Mouse (Mus musculus) liver, embryonic 12.5 days (tissue): Measurements from ENCODE around the gene Tnik. TPM values are rescaled to one million over a fixed set of nuclear protein-coding genes. Genes with fewer than 3 reads are reported as not detected.

Source experiments
- ATAC-seq: fragments of 200-750 bp; cut with Nextera tagmentation; 2 replicates; pipeline ENCODE4 v1.8.0; 2017; ENCODE audit warnings: moderate number of reproducible peaks, mild to moderate bottlenecking, moderate library complexity
- H3K27ac ChIP-seq: fragments of 300-500 bp; sonication (generic); 2 replicates; pipeline ENCODE4 v1.5.1; 2016; ENCODE audit warnings: mild to moderate bottlenecking
- H3K27me3 ChIP-seq: fragments of 300-500 bp; sonication (generic); replicated peaks from 2 replicates; pipeline ENCODE4 v1.6.1; 2016; ENCODE audit warnings: mild to moderate bottlenecking, moderate library complexity
- H3K36me3 ChIP-seq: fragments of 300-500 bp; sonication (generic); 2 replicates; pipeline ENCODE4 v1.6.1; 2016; ENCODE audit warnings: mild to moderate bottlenecking, moderate library complexity
- H3K4me1 ChIP-seq: fragments of 300-500 bp; sonication (generic); 2 replicates; pipeline ENCODE4 v1.6.1; 2016
- H3K4me2 ChIP-seq: fragments of 300-500 bp; sonication (generic); 2 replicates; pipeline ENCODE4 v1.6.1; 2016; ENCODE audit warnings: mild to moderate bottlenecking, moderate library complexity
- H3K4me3 ChIP-seq: fragments of 300-500 bp; sonication (generic); 2 replicates; pipeline ENCODE4 v1.5.1; 2016; ENCODE audit warnings: mild to moderate bottlenecking, moderate library complexity
- H3K9ac ChIP-seq: fragments of 300-500 bp; sonication (generic); 2 replicates; pipeline ENCODE4 v1.6.1; 2016; ENCODE audit warnings: mild to moderate bottlenecking, moderate library complexity
- H3K9me3 ChIP-seq: fragments of 300-500 bp; sonication (generic); replicated peaks from 2 replicates; pipeline ENCODE4 v1.6.1; 2016; ENCODE audit warnings: mild to moderate bottlenecking, moderate library complexity
- WGBS: fragments of 180-500 bp; shearing (Covaris S2); methylation state at CpG from one replicate; pipeline ENCODE4 v1.1.7; 2016; ENCODE audit not compliant: insufficient replicate concordance; 5-methylcytosine and 5-hydroxymethylcytosine counted together
- polyA plus RNA-seq: library from polyadenylated mRNA; unstranded; fragments of >200 nt; fragmentation: Nextera tagmentation; extraction: Ambion mirVana; gene quantifications from 2 replicates; pipeline ENCODE4 v1.2.1, GENCODE M21; 2016

Gene Tnik
- polyA plus RNA-seq, 1 experiment from 2014 or later: 5.2 TPM

DNA sequence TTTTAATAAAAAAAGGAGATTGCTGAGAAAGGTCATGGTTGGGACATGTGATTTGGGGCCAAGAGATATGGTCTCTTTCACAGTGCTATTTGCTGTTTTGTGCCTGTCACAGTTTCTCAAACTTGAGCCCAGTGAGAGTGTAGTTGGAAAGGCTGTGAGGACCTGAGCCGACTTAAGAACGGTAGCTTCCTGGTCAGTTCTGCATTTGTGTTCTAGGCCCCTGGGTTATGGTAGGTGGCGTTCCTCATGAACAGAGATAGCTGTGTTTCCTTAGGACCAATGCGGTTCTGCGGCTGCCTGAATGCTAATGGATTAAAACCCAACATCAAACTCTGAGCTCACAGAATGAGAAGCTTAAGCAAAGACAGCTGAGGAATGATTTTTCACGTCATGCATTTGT lies 98.0 kb downstream of the Tnik start:
- no peak overlapping the region for H3K27ac ChIP-seq
- no peak for ATAC-seq
- 0 out of 2 replicates have a peak, but pooled peaks cover 3% of the 10 kb centered on the region for H3K36me3 ChIP-seq
- WGBS: 81% methylated on average over 6 of the region's 6 CpGs
- H3K9ac ChIP-seq: no peak overlapping the region
- H3K4me2 ChIP-seq: no peak overlapping the region
- no peak overlapping the region for H3K4me3 ChIP-seq
- no peaks in the 10 kb centered on the region for H3K9me3 ChIP-seq
- H3K4me1 ChIP-seq: peaks cover 6% of the 10 kb centered on the region; the same call in 1 of the 2 replicates
- no peaks in the 10 kb centered on the region for H3K27me3 ChIP-seq

DNA sequence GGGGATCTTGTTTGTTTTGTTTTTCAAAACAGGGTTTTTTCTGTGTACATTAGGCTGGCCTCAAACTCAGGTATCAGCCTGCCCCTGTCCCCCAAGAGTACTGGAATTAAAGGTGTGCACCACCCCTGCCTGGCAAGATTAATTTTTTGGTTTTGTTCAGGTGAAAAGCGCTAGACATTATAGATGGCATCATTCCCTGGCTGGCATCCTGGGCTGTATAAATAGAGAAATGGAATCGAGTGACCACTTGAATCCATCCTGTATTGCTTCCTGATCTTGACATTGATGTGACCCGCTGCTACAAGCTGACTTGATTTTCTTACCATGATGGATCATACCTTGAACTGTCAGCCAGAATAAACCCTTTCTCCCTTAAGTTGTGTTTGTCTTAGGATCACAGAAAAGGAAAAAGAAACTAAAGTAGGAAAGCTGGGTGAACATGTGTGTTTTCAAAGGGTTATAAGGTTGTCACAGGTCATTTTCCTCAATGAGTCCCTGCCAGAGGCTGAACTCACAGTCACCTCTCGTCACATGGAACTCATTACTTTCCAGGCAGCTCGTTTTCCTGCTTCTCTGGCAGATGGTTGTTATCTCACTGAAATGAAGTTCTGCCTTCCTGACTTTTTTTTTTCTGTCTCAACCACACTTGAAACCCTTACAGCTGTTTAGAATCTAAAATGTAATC lies 100.6 kb downstream of the Tnik start:
- H3K9me3 ChIP-seq: no peaks in the 10 kb centered on the region
- 0 out of 2 replicates have a peak, but pooled peaks cover 3% of the 10 kb centered on the region for H3K36me3 ChIP-seq
- no peak for ATAC-seq
- no peak overlapping the region for H3K27ac ChIP-seq
- H3K4me1 ChIP-seq: peaks cover 6% of the 10 kb centered on the region; the same call in 1 of the 2 replicates
- H3K27me3 ChIP-seq: no peaks in the 10 kb centered on the region
- WGBS: 48% methylated on average over 5 of the region's 5 CpGs
- H3K4me3 ChIP-seq: no peak overlapping the region
- H3K9ac ChIP-seq: no peak overlapping the region
- no peak overlapping the region for H3K4me2 ChIP-seq

DNA sequence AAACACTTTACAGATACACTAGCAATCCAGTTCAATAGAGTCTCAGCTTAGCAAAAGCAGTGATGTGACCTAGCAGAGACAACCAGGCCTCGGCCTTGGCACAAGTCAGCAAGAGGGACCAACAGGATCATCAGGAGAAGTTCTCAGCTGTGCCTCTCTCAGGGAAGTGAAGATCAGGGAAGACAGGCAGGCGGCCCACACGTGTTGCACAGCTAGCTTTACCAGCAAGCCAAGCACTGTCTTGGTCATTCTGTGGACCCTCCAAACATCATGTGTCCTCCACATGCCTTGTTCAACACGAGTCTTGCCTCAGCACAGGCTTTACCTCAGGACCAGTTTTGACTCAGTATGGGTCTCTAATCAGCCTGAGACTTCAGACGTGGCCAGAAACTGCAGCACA lies 105.7 kb downstream of the Tnik start:
- ATAC-seq: no peak
- Histone ChIP-seq H3K4me2 (no peak overlapping the region), H3K27ac (no peak overlapping the region), H3K9ac (no peak overlapping the region), H3K4me3 (no peak overlapping the region), H3K4me1 (0 out of 2 replicates have a peak, but pooled peaks cover 8% of the 10 kb centered on the region), H3K27me3 (no peaks in the 10 kb centered on the region), H3K9me3 (no peaks in the 10 kb centered on the region), H3K36me3 (no peaks in the 10 kb centered on the region)
- WGBS: 67% methylated on average over 5 of the region's 5 CpGs

DNA sequence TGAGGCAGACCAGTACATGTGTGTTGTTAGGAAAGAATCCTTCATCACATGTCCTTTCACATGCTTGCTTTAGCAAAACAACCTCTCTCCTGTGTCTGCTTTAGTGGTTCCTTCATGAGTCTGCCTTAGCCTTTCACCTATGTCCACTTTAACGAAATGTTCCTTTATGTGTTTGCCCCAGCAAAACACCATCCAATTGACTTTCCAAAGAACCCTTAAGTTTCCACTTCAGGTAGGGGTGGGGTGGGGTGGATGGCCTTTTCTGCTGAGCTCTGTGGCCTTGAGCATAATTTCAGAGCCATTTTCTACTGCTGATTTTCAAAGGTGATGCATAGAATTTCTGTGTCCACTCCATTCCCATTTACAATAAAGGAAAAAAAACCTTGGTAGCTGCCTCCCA lies 106.3 kb downstream of the Tnik start:
- WGBS: 76% methylated on average over 1 of the region's 1 CpGs
- 0 out of 2 replicates have a peak, but pooled peaks cover 8% of the 10 kb centered on the region for H3K4me1 ChIP-seq
- no peaks in the 10 kb centered on the region for H3K27me3 ChIP-seq
- H3K27ac ChIP-seq: no peak overlapping the region
- ATAC-seq: no peak
- no peaks in the 10 kb centered on the region for H3K36me3 ChIP-seq
- H3K4me3 ChIP-seq: no peak overlapping the region
- no peak overlapping the region for H3K9ac ChIP-seq
- no peaks in the 10 kb centered on the region for H3K9me3 ChIP-seq
- H3K4me2 ChIP-seq: no peak overlapping the region

DNA sequence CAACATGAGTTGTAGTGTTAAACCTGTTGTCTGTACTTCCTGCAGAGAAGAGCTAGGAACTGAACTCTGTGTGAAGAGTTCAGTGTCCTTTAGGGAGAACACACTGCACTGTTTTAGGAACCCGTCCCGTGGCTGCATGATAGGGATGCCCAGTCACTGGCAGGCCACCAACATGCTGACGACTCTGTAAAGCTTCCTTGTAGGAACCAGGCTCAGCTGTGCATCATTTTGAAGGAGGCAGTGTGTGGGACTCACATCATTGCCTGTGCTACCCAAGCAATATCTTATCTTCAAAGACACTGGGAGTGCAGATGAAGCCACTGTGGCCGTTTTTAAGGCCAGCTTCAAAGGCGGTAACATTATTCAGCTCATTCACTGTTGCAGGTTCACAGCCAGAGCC lies 106.7 kb downstream of the Tnik start:
- Histone ChIP-seq H3K4me3 (no peak overlapping the region), H3K9me3 (no peaks in the 10 kb centered on the region), H3K9ac (no peak overlapping the region), H3K27ac (no peak overlapping the region), H3K4me1 (0 out of 2 replicates have a peak, but pooled peaks cover 8% of the 10 kb centered on the region), H3K36me3 (no peaks in the 10 kb centered on the region), H3K27me3 (no peaks in the 10 kb centered on the region), H3K4me2 (no peak overlapping the region)
- ATAC-seq: no peak
- WGBS: 42% methylated on average over 5 of the region's 5 CpGs

DNA sequence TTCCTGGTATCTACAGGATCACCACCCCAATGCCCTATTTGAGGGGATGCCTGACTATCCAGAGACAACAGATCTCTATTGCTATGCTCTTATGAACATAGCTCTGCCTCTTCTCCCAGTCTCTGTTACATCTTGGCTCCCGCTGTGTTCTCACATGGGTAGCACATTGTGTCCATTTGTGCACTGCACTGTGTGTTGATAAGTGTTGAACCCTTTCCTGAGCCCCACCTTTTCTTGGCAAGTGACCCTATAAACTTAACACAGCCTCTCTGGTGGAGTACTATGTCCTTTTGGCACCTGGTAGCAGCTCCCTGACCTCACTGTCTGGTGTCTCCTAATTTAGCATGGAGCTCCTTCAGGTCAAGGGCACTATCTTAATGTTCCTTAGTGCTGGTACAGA lies 108.6 kb downstream of the Tnik start:
- H3K4me2 ChIP-seq: no peak overlapping the region
- H3K4me3 ChIP-seq: no peak overlapping the region
- H3K36me3 ChIP-seq: no peaks in the 10 kb centered on the region
- WGBS: 84% methylated on average over 1 of the region's 1 CpGs
- H3K27ac ChIP-seq: no peak overlapping the region
- H3K9ac ChIP-seq: no peak overlapping the region
- H3K27me3 ChIP-seq: no peaks in the 10 kb centered on the region
- H3K9me3 ChIP-seq: no peaks in the 10 kb centered on the region
- 0 out of 2 replicates have a peak, but pooled peaks cover 8% of the 10 kb centered on the region for H3K4me1 ChIP-seq
- ATAC-seq: no peak

DNA sequence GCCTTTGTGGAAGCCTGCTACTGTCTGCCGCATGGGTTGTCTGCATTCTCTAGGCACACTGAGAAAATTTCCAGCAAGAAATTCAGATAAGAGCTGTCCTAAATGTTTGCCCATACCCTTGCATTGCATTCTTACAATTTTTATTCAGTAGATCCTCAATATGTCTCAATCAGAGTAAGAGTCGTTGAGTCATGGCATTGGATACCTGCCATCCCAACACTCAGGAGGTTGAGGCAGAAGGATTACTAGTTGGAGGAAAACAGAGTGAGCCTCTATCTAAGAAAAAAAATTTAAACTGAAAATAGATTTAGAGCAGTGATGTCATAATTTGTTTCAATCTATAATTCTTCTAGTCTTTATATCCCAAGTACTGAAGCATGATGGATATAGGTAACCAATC lies 109.4 kb downstream of the Tnik start:
- H3K9me3 ChIP-seq: no peaks in the 10 kb centered on the region
- ATAC-seq: no peak
- no peak overlapping the region for H3K9ac ChIP-seq
- H3K27me3 ChIP-seq: no peaks in the 10 kb centered on the region
- no peaks in the 10 kb centered on the region for H3K36me3 ChIP-seq
- H3K4me1 ChIP-seq: 0 out of 2 replicates have a peak, but pooled peaks cover 8% of the 10 kb centered on the region
- 90% methylated on average over 2 of the region's 2 CpGs for WGBS
- no peak overlapping the region for H3K4me3 ChIP-seq
- H3K4me2 ChIP-seq: no peak overlapping the region
- no peak overlapping the region for H3K27ac ChIP-seq

DNA sequence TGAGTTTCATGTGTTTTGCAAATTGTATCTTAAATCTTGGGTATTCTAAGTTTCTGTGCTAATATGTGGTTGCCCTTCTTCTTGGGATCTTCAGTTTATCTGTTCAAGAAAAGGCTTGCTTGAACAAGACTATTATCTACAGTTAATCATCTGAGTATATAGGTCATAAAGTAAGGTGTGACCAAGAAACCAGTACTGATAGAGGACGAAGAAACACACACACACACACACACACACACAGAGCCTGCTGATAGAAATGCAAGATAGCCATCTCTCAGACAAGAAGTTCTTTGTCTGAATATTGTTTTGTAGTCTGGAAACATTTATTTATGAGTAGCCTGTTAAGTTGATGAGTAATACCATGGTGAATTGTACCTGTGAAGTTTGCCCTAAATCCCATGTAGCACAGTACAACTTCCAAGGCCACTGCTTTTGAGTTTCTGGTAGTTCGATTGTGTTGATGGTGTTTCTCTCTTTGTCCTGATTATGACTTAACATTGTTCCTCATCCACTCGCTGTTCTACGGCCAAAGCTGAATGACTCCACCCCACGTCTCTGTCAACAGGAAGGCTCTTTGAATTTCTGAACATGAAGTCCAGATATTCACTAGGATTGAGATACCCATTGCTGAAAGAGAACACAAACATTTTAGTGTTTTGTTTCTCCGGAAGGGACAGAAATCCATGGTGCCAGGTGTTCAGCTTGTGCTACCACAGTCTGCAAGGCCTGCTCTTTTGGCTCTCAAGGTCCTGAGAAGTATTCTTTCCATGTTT lies 111.9 kb downstream of the Tnik start:
- no peak overlapping the region for H3K9ac ChIP-seq
- H3K4me2 ChIP-seq: no peak overlapping the region
- H3K4me3 ChIP-seq: no peak overlapping the region
- H3K27me3 ChIP-seq: no peaks in the 10 kb centered on the region
- WGBS: 71% methylated on average over 6 of the region's 6 CpGs
- H3K4me1 ChIP-seq: 0 out of 2 replicates have a peak, but pooled peaks cover 2% of the 10 kb centered on the region
- no peak overlapping the region for H3K27ac ChIP-seq
- H3K36me3 ChIP-seq: no peaks in the 10 kb centered on the region
- H3K9me3 ChIP-seq: no peaks in the 10 kb centered on the region
- no peak for ATAC-seq

DNA sequence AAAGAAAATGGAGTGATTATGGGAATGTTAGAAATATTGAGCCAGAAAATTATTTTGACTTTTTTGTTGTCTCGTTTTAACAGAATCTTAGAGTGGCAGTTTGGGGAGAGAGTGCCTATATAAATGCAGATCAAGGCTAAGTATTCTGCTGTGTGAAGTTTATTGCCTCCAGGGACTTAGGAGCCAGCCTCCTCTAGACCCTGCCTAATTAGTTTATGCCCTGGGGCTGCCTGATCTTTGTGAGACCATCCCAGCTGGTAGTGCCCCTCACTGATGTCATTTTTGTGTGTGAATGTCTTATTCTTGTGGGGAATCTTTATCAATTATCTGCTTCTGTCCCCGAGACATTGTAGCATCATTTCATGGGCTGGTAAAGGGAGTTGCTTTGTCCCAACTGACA lies 117.2 kb downstream of the Tnik start:
- WGBS: 56% methylated on average over 2 of the region's 2 CpGs
- no peak overlapping the region for H3K4me2 ChIP-seq
- no peaks in the 10 kb centered on the region for H3K9me3 ChIP-seq
- H3K27me3 ChIP-seq: no peaks in the 10 kb centered on the region
- H3K36me3 ChIP-seq: no peaks in the 10 kb centered on the region
- H3K27ac ChIP-seq: no peak overlapping the region
- no peak for ATAC-seq
- H3K9ac ChIP-seq: no peak overlapping the region
- no peak overlapping the region for H3K4me3 ChIP-seq
- H3K4me1 ChIP-seq: no peaks in the 10 kb centered on the region

DNA sequence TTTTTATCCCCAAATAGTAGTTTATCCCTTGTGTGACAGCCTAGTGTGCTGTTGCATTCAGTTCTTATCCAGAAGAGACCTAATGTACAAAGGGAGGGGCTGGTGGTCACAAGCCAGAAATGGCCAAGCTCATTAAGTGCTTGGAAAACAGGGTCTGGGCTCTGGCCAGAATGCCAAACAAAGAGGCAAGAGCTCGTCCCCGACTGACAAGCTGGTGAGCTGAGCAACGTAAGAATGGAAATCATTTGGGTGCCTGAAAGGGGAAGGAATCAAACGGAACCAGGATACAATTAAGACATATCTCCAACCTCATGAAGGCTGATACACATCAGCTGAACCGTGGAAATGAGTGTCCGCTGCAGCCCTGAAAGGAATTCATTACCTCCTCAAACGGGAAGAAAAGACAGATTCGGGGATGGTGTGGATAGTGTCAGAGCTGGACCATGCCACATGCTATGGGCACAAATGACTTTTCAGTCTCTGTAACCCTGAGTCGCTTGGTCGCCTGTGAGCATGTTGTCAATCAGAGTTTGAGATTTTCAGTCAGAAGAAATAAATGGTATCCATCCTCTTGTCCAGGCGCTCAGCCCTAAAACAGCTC lies 120.6 kb downstream of the Tnik start:
- no peak for ATAC-seq
- Histone ChIP-seq H3K4me2 (no peak overlapping the region), H3K9me3 (peaks cover 3% of the 10 kb centered on the region), H3K27ac (no peak overlapping the region), H3K9ac (no peak overlapping the region), H3K4me1 (no peaks in the 10 kb centered on the region), H3K27me3 (no peaks in the 10 kb centered on the region), H3K4me3 (no peak overlapping the region), H3K36me3 (no peaks in the 10 kb centered on the region)
- whole genome bisulfite sequencing: 70% methylated on average over 11 of the region's 11 CpGs

DNA sequence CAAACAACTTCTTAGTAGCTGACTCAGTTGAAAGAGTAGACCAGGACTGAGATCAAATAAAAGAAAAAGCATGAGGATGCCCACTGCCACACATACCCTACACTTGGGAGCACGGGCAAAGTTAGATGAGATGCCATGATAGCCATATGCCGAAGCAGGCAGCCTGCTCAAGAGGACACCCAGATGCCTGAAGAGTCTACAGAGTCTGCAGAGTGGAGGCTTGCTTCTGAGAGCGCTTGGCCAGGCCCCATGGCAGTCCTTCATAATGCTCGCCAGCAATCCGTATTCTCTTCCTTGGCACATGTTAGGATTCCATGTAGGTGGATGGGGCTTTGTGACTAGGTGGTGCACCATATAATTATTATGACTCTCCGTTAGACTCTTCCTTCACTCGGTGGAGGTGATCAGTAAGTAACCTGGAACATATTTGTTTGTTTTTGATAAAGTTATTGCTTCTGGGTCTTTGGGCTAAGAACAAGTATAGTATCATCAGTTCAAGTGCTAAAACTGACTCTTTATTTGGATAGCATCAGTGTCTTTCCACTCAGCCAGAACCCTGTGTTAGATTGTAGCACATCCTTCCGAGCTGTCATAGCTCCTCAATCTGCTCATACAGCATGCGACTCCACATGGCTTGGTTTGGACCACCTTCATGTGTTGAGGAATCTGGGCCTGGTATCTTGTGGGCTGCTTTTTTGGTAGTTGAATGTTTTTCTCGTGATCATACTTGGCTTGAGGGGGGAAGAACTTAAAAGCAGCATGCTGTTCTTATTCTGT lies 122.4 kb downstream of the Tnik start:
- no peak overlapping the region for H3K27ac ChIP-seq
- no peak overlapping the region for H3K4me2 ChIP-seq
- 83% methylated on average over 10 of the region's 10 CpGs for WGBS
- no peak for ATAC-seq
- H3K4me3 ChIP-seq: no peak overlapping the region
- no peaks in the 10 kb centered on the region for H3K4me1 ChIP-seq
- no peaks in the 10 kb centered on the region for H3K27me3 ChIP-seq
- H3K36me3 ChIP-seq: no peaks in the 10 kb centered on the region
- H3K9me3 ChIP-seq: peaks cover 5% of the 10 kb centered on the region
- H3K9ac ChIP-seq: no peak overlapping the region
